Mouse (Mus musculus) spleen, adult 2 months (tissue): ENCODE results near the gene Sftpa1. TPM values are rescaled to one million over a fixed set of nuclear protein-coding genes. Genes with fewer than 3 reads are reported as not detected.

Source experiments
- DNase-seq, 2 experiments: peaks; one replicate each; pipeline versions ENCODE4 v3.0.0 to v3.0.0-alpha.2; 2012 to 2021; ENCODE audit warnings: low spot score in 2 of 2, low read depth in 1 of 2
- H3K27ac ChIP-seq: fragments of 200-500 bp; 2 replicates; pipeline ENCODE4 v1.5.1; 2012; ENCODE audit warnings: low read length, inconsistent platforms; ENCODE audit not compliant: insufficient read depth
- H3K27me3 ChIP-seq: fragments of 200-500 bp; 2 replicates; pipeline ENCODE4 v1.6.1; 2012; ENCODE audit warnings: mild to moderate bottlenecking, moderate library complexity, low read length, inconsistent platforms; ENCODE audit not compliant: control insufficient read depth, insufficient read depth
- H3K36me3 ChIP-seq: fragments of 200-500 bp; 2 replicates; pipeline ENCODE4 v1.6.1; 2012; ENCODE audit warnings: mild to moderate bottlenecking, low read length, inconsistent platforms; ENCODE audit not compliant: control insufficient read depth, insufficient read depth
- H3K4me1 ChIP-seq: fragments of 200-500 bp; 2 replicates; pipeline ENCODE4 v1.6.1; 2011; ENCODE audit warnings: inconsistent platforms; ENCODE audit not compliant: control insufficient read depth, insufficient read depth, insufficient read length
- H3K4me3 ChIP-seq: fragments of 200-500 bp; 2 replicates; pipeline ENCODE4 v1.5.1; 2011; ENCODE audit warnings: mild to moderate bottlenecking, inconsistent platforms; ENCODE audit not compliant: insufficient read depth, insufficient read length; ENCODE audit errors: extremely low read depth
- CTCF ChIP-seq: fragments of 200-500 bp; IDR thresholded peaks from 2 replicates; pipeline ENCODE4 v1.5.1; 2011; ENCODE audit warnings: mild to moderate bottlenecking, inconsistent platforms; ENCODE audit not compliant: insufficient read depth, insufficient read length, insufficient replicate concordance; ENCODE audit errors: extremely low read depth
- POLR2A ChIP-seq: fragments of 200-500 bp; IDR thresholded peaks from 2 replicates; pipeline ENCODE4 v1.6.1; 2011; ENCODE audit warnings: low read depth, low read length, inconsistent platforms
- WGBS: fragments of 180-500 bp; shearing (Covaris S2); methylation state at CpG from one replicate; pipeline ENCODE4 v1.1.7; 2018; 5-methylcytosine and 5-hydroxymethylcytosine counted together
- polyA plus RNA-seq: library from polyadenylated mRNA; depleted of rRNA; stranded (reverse); fragments of >200 nt; gene quantifications from 2 replicates; pipeline ENCODE4 v1.2.3, GENCODE M21; 2012

Gene Sftpa1
- polyA plus RNA-seq, 1 experiment = not detected

GRCm38 (mm10) chr14:41151220-41151898 lies 19.8 kb downstream of the Sftpa1 start, which contains the start of gene Mbl1:
Mbl1 (plus strand) TSS chr14:41151458.
- H3K27ac ChIP-seq = no peak within 1 kb of the TSS
- no peaks in the 10 kb centered on the region for H3K36me3 ChIP-seq
- no peaks in the 10 kb centered on the region for H3K27me3 ChIP-seq
- no peak within 1 kb of the TSS for H3K4me3 ChIP-seq
- no peak for DNase-seq
- TF ChIP-seq CTCF = no peak
- no peak for TF ChIP-seq POLR2A
- no peaks in the 10 kb centered on the region for H3K4me1 ChIP-seq
- 85% methylated on average over 7 of the region's 7 CpGs for WGBS

- WGBS = 90% methylated on average over 4 of the region's 4 CpGs
- H3K27ac ChIP-seq = no peak overlapping the region
Measured at GRCm38 (mm10) chr14:41160076-41160475, 28.5 kb downstream of the Sftpa1 start.

GRCm38 (mm10) chr14:41160743-41161142 lies 29.2 kb downstream of the Sftpa1 start:
- TF ChIP-seq POLR2A (no peak), CTCF (no peak)
- no peaks in the 10 kb centered on the region for H3K36me3 ChIP-seq
- DNase-seq = no peak
- H3K27ac ChIP-seq = no peak overlapping the region
- H3K4me1 ChIP-seq = no peaks in the 10 kb centered on the region
- WGBS = 59% methylated on average over 1 of the region's 1 CpGs
- H3K4me3 ChIP-seq = no peak overlapping the region
- no peaks in the 10 kb centered on the region for H3K27me3 ChIP-seq

More at GRCm38 (mm10) chr14:41160076-41160475, 28.5 kb downstream of the Sftpa1 start:
- no peaks in the 10 kb centered on the region for H3K36me3 ChIP-seq
- no peaks in the 10 kb centered on the region for H3K4me1 ChIP-seq
- TF ChIP-seq POLR2A (no peak), CTCF (no peak)
- no peak for DNase-seq
- H3K4me3 ChIP-seq = no peak overlapping the region
- no peaks in the 10 kb centered on the region for H3K27me3 ChIP-seq

- H3K4me3 ChIP-seq = no peak overlapping the region
- TF ChIP-seq CTCF = no peak
- TF ChIP-seq POLR2A = no peak
- DNase-seq = no peak
- H3K27ac ChIP-seq = no peak overlapping the region
- H3K27me3 ChIP-seq = no peaks in the 10 kb centered on the region
- no peaks in the 10 kb centered on the region for H3K4me1 ChIP-seq
- H3K36me3 ChIP-seq = no peaks in the 10 kb centered on the region
- WGBS = 30% methylated on average over 2 of the region's 2 CpGs
Measured at GRCm38 (mm10) chr14:41162663-41163062, 31.1 kb downstream of the Sftpa1 start.

GRCm38 (mm10) chr14:41167278-41167677 lies 35.7 kb downstream of the Sftpa1 start:
- Histone ChIP-seq H3K27ac (no peak overlapping the region), H3K36me3 (no peaks in the 10 kb centered on the region), H3K4me1 (no peaks in the 10 kb centered on the region), H3K27me3 (no peaks in the 10 kb centered on the region), H3K4me3 (no peak overlapping the region)
- no peak for TF ChIP-seq POLR2A
- no peak for TF ChIP-seq CTCF
- no peak for DNase-seq
- 29% methylated on average over 5 of the region's 5 CpGs for WGBS

- no peak overlapping the region for H3K4me3 ChIP-seq
- H3K27me3 ChIP-seq = no peaks in the 10 kb centered on the region
- H3K27ac ChIP-seq = no peak overlapping the region
- TF ChIP-seq CTCF = no peak
- no peaks in the 10 kb centered on the region for H3K4me1 ChIP-seq
- 86% methylated on average over 1 of the region's 1 CpGs for WGBS
- no peak for DNase-seq
- no peaks in the 10 kb centered on the region for H3K36me3 ChIP-seq
Measured at GRCm38 (mm10) chr14:41168567-41168966, 37.0 kb downstream of the Sftpa1 start.

GRCm38 (mm10) chr14:41170514-41170913 lies 38.9 kb downstream of the Sftpa1 start:
- H3K27me3 ChIP-seq = no peaks in the 10 kb centered on the region
- 79% methylated on average over 2 of the region's 2 CpGs for WGBS
- no peak overlapping the region for H3K4me3 ChIP-seq
- no peaks in the 10 kb centered on the region for H3K4me1 ChIP-seq
- no peak for DNase-seq
- TF ChIP-seq POLR2A = no peak
- no peak for TF ChIP-seq CTCF
- no peak overlapping the region for H3K27ac ChIP-seq
- no peaks in the 10 kb centered on the region for H3K36me3 ChIP-seq
